Mouse (Mus musculus) erythroid progenitor cell, adult 5-6 weeks (primary cell): ENCODE results near the gene Ubqln1. TPM values are rescaled to one million over a fixed set of nuclear protein-coding genes. Genes with fewer than 3 reads are reported as not detected.

ENCODE experiments used
- ATAC-seq: replicated peaks from 2 replicates; pipeline ENCODE4 v1.8.0; 2016; ENCODE audit warnings: moderate number of reproducible peaks, mild to moderate bottlenecking, moderate TSS enrichment, inconsistent platforms; ENCODE audit not compliant: poor library complexity, low FRiP score, severe bottlenecking
- total RNA-seq, 2 experiments: library from RNA; stranded (forward) in 1 of 2; stranded (reverse) in 1 of 2; fragments of 150-400 nt in 1 of 2; fragments of 186-747, 209-891 nt in 1 of 2; gene quantifications; 2 replicates each; pipeline versions ENCODE4 v1.2.3 to v1.2.4; 2015 to 2017; ENCODE audit warnings: low replicate concordance in 2 of 2

Ubqln1 gene
- total RNA-seq (2015; ENCODE audit: low replicate concordance): 35.0 and 39.4 TPM in 2 replicates
- 19.4 and 32.5 TPM in 2 replicates for total RNA-seq (2017; ENCODE audit: low replicate concordance)

- ATAC-seq: peak; percentile 93
These were observed at the start of gene Ubqln1 for GRCm38 (mm10) chr13:58215592-58216341. Gene Ubqln1 (minus strand): TSS chr13:58215653.

GRCm38 (mm10) chr13:58263546-58263945 is 48.1 kb upstream of the Ubqln1 start:
- no peak for ATAC-seq

- ATAC-seq: no peak
These were observed 46.2 kb upstream of the Ubqln1 start for GRCm38 (mm10) chr13:58261674-58262073.

- no peak for ATAC-seq
These were observed 37.8 kb upstream of the Ubqln1 start for GRCm38 (mm10) chr13:58253268-58253667.

- ATAC-seq: no peak
These were observed 33.5 kb upstream of the Ubqln1 start for GRCm38 (mm10) chr13:58248957-58249356.

GRCm38 (mm10) chr13:58236536-58236935 is 21.1 kb upstream of the Ubqln1 start:
- ATAC-seq: no peak

GRCm38 (mm10) chr13:58232611-58233010 is 17.2 kb upstream of the Ubqln1 start:
- ATAC-seq: no peak

- ATAC-seq: no peak
These were observed 16.6 kb upstream of the Ubqln1 start for GRCm38 (mm10) chr13:58232070-58232469.

- no peak for ATAC-seq
These were observed 13.2 kb upstream of the Ubqln1 start for GRCm38 (mm10) chr13:58228624-58229023.

- ATAC-seq: no peak
These were observed 10.2 kb upstream of the Ubqln1 start for GRCm38 (mm10) chr13:58225694-58226093.

- no peak for ATAC-seq
These were observed 4.8 kb upstream of the Ubqln1 start for GRCm38 (mm10) chr13:58220206-58220605.

GRCm38 (mm10) chr13:58217536-58217935 is 2.1 kb upstream of the Ubqln1 start:
- no peak for ATAC-seq

- ATAC-seq: no peak
These were observed 942 bp upstream of the Ubqln1 start for GRCm38 (mm10) chr13:58216395-58216794.

GRCm38 (mm10) chr13:58215253-58215591 is 231 bp downstream of the Ubqln1 start:
- ATAC-seq: peak; percentile 13; the same call in 1 of the 2 replicates

- peak; percentile 11; the same call in 1 of the 2 replicates for ATAC-seq
These were observed 854 bp downstream of the Ubqln1 start for GRCm38 (mm10) chr13:58214346-58215252.

- no peak for ATAC-seq
These were observed 1.7 kb downstream of the Ubqln1 start for GRCm38 (mm10) chr13:58213801-58214200.

- ATAC-seq: no peak
These were observed 2.9 kb downstream of the Ubqln1 start for GRCm38 (mm10) chr13:58212530-58212929.

- no peak for ATAC-seq
These were observed 5.0 kb downstream of the Ubqln1 start for GRCm38 (mm10) chr13:58210441-58210840.

GRCm38 (mm10) chr13:58206084-58206483 is 9.4 kb downstream of the Ubqln1 start:
- ATAC-seq: no peak

- ATAC-seq: 0 out of 2 replicates have a peak, but pooled peaks have one; percentile 25
These were observed 10.5 kb downstream of the Ubqln1 start for GRCm38 (mm10) chr13:58204986-58205385.

GRCm38 (mm10) chr13:58204202-58204601 is 11.3 kb downstream of the Ubqln1 start:
- no peak for ATAC-seq
